Mouse (Mus musculus) neutrophil, adult 5-6 weeks (primary cell): Measurements from ENCODE around the gene Gm9639. TPM values are rescaled to one million over a fixed set of nuclear protein-coding genes. Genes with fewer than 3 reads are reported as not detected.
"Not testable (repeated sequence)": the region's sequence is repeated elsewhere in the genome, so short reads cannot be mapped to it uniquely, and the experiment has no call there.

Experiments used
- ATAC-seq: fragments of 151-379, 151-347 bp; 2 replicates; pipeline ENCODE4 v1.8.0; 2017; ENCODE audit warnings: mild to moderate bottlenecking, moderate TSS enrichment; ENCODE audit not compliant: insufficient number of reproducible peaks, poor library complexity, low FRiP score, severe bottlenecking; ENCODE audit errors: extremely low read depth
- total RNA-seq: library from RNA; stranded (forward); fragments of 200-1000 nt; gene quantifications from 2 replicates; pipeline ENCODE4 v1.2.3, GENCODE M21; 2017

Gene Gm9639
- total RNA-seq, 1 experiment from 2014 or later, result not detected

GRCm38 (mm10) chr10:77769727-77770126 lies 25.1 kb downstream of the Gm9639 start:
- ATAC-seq, result no peak

- ATAC-seq, result not testable (repeated sequence)
These were observed 35.3 kb downstream of the Gm9639 start, which contains the start of gene Gm3233 for GRCm38 (mm10) chr10:77759582-77759981. TSS of gene Gm3233 (minus strand) at chr10:77759682.

GRCm38 (mm10) chr10:77753448-77753847 lies 41.4 kb downstream of the Gm9639 start:
- no peak for ATAC-seq

- ATAC-seq, result not testable (repeated sequence)
These were observed 42.6 kb downstream of the Gm9639 start for GRCm38 (mm10) chr10:77752312-77752711.

GRCm38 (mm10) chr10:77751254-77751653 lies 43.6 kb downstream of the Gm9639 start, which contains the start of gene Gm9736:
TSS of gene Gm9736 (minus strand) at chr10:77751354.
- not testable (repeated sequence) for ATAC-seq

GRCm38 (mm10) chr10:77750686-77751085 lies 44.2 kb downstream of the Gm9639 start:
- ATAC-seq, result not testable (repeated sequence)

Other genes starting within 250 kb of the Gm9639 start
- 78.7 and 87.5 TPM in 2 replicates for gene Pttg1ip, start 213.4 kb downstream of the Gm9639 start, total RNA-seq
- gene Sumo3, start 189.0 kb downstream of the Gm9639 start, total RNA-seq, result 32.6 and 52.2 TPM in 2 replicates
- not detected in 2 replicates for gene Gm49325, start 188.9 kb downstream of the Gm9639 start, total RNA-seq
- gene Ube2g2, start 172.8 kb downstream of the Gm9639 start, total RNA-seq, result 21.9 and 23.3 TPM in 2 replicates
- gene Tspear, start 108.5 kb downstream of the Gm9639 start, total RNA-seq, result not detected in 2 replicates
- not detected in 2 replicates for gene Gm19402, start 104.3 kb downstream of the Gm9639 start, total RNA-seq
- not detected in 2 replicates for gene Gm9508, start 97.8 kb downstream of the Gm9639 start, total RNA-seq
- gene Gm10272, start 88.5 kb downstream of the Gm9639 start, total RNA-seq, result not detected in 2 replicates
- gene Gm10024, start 83.6 kb downstream of the Gm9639 start, total RNA-seq, result not detected in 2 replicates
- gene Gm10142, start 79.3 kb downstream of the Gm9639 start, total RNA-seq, result not detected in 2 replicates
- not detected in 2 replicates for gene Krtap12-1, start 74.5 kb downstream of the Gm9639 start, total RNA-seq
- gene Gm10100, start 68.6 kb downstream of the Gm9639 start, total RNA-seq, result not detected in 2 replicates
- gene Gm18596, start 52.4 kb downstream of the Gm9639 start, total RNA-seq, result not detected in 2 replicates
- not detected in 2 replicates for gene Gm9736, start 43.7 kb downstream of the Gm9639 start, total RNA-seq
- gene Gm3233, start 35.4 kb downstream of the Gm9639 start, total RNA-seq, result not detected in 2 replicates
- not detected in 2 replicates for gene Gm3238, start 23.8 kb downstream of the Gm9639 start, total RNA-seq
- gene Gm7138, start 18.1 kb downstream of the Gm9639 start, total RNA-seq, result not detected in 2 replicates
- gene Gm3250, start 12.5 kb downstream of the Gm9639 start, total RNA-seq, result not detected in 2 replicates
- gene Gm7137, start 6.9 kb downstream of the Gm9639 start, total RNA-seq, result not detected in 2 replicates
- gene Gm19668, start 4.1 kb upstream of the Gm9639 start, total RNA-seq, result not detected in 2 replicates
- not detected in 2 replicates for gene Gm9507, start 16.8 kb upstream of the Gm9639 start, total RNA-seq
- gene Gm2696, start 19.6 kb upstream of the Gm9639 start, total RNA-seq, result not detected in 2 replicates
- gene Krtap10-4, start 32.0 kb upstream of the Gm9639 start, total RNA-seq, result not detected in 2 replicates
- not detected in 2 replicates for gene Krtap10-10, start 40.9 kb upstream of the Gm9639 start, total RNA-seq
- gene Gm36176, start 51.7 kb upstream of the Gm9639 start, total RNA-seq, result not detected in 2 replicates
- gene Gm10318, start 57.8 kb upstream of the Gm9639 start, total RNA-seq, result not detected in 2 replicates
- not detected in 2 replicates for gene Gm3285, start 66.9 kb upstream of the Gm9639 start, total RNA-seq
- gene Lrrc3, start 107.5 kb upstream of the Gm9639 start, total RNA-seq, result 0.12 and 0.23 TPM in 2 replicates
- 216 and 259 TPM in 2 replicates for gene Trpm2, start 175.5 kb upstream of the Gm9639 start, total RNA-seq
- 7.6 and 9.8 TPM in 2 replicates for gene 1810043G02Rik, start 183.4 kb upstream of the Gm9639 start, total RNA-seq
- 37.7 and 41.0 TPM in 2 replicates for gene Pfkl, start 215.0 kb upstream of the Gm9639 start, total RNA-seq
- gene Dnmt3l, start 246.9 kb upstream of the Gm9639 start, total RNA-seq, result not detected in 2 replicates
- gene Aire, start 248.5 kb upstream of the Gm9639 start, total RNA-seq, result 0.12 and 0.49 TPM in 2 replicates